Mouse (Mus musculus) CH12.LX (cell line): Measurements from ENCODE around the gene Eml3. TPM values are rescaled to one million over a fixed set of nuclear protein-coding genes. Genes with fewer than 3 reads are reported as not detected.
A peak's percentile ranks its signal among the peaks of the same experiment; 100 is the strongest.

ENCODE experiments used
- DNase-seq: peaks from one replicate; pipeline ENCODE4 v3.0.0-alpha.2; 2013; ENCODE audit errors: extremely low read depth
- H3K27ac ChIP-seq: 2 replicates; pipeline ENCODE4 v1.5.1; 2012; ENCODE audit warnings: low read depth, mild to moderate bottlenecking, control low read depth, moderate library complexity; ENCODE audit not compliant: insufficient read depth
- H3K27me3 ChIP-seq: replicated peaks from 2 replicates; pipeline ENCODE3; 2012; ENCODE audit warnings: inconsistent platforms
- H3K36me3 ChIP-seq, 2 experiments: replicated peaks in 1 of 2; 2 replicates each; pipeline versions ENCODE3 to v1.6.1; 2012; ENCODE audit warnings: inconsistent platforms in 1 of 2, low read length in 1 of 2, mild to moderate bottlenecking in 1 of 2, mixed read lengths in 1 of 2, moderate library complexity in 1 of 2; ENCODE audit not compliant: control insufficient read depth in 1 of 2, insufficient read depth in 1 of 2
- H3K4me1 ChIP-seq, 2 experiments: 2 replicates each; pipeline ENCODE4 v1.6.1; 2012; ENCODE audit warnings: inconsistent platforms in 1 of 2, moderate library complexity in 1 of 2; ENCODE audit not compliant: insufficient read depth in 2 of 2, control insufficient read depth in 1 of 2
- H3K4me2 ChIP-seq: 2 replicates; pipeline ENCODE4 v1.6.1; 2012; ENCODE audit warnings: low read depth, mild to moderate bottlenecking, control low read depth; ENCODE audit not compliant: poor library complexity, insufficient read depth, severe bottlenecking
- H3K4me3 ChIP-seq, 3 experiments: fragments of 150-350 bp in 1 of 3; sonication (generic) in 1 of 3; replicated peaks in 1 of 3; 2 replicates each; pipeline versions ENCODE3 to v1.5.1; 2011 to 2012; ENCODE audit warnings: low read depth in 2 of 3, low read length in 2 of 3, mild to moderate bottlenecking in 2 of 3, moderate library complexity in 2 of 3, control low read depth in 1 of 3, improper control_type of control experiment in 1 of 3, inconsistent platforms in 1 of 3, mixed read lengths in 1 of 3; ENCODE audit not compliant: poor library complexity in 1 of 3
- H3K79me2 ChIP-seq: replicated peaks from 2 replicates; pipeline ENCODE4 v1.6.1; 2012; ENCODE audit warnings: mild to moderate bottlenecking, moderate library complexity; ENCODE audit not compliant: control insufficient read depth, poor library complexity, insufficient read depth, severe bottlenecking; ENCODE audit errors: extremely low read depth
- H3K9ac ChIP-seq: 2 replicates; pipeline ENCODE4 v1.6.1; 2012; ENCODE audit warnings: low read depth, mild to moderate bottlenecking, control low read depth, moderate library complexity; ENCODE audit not compliant: insufficient read depth
- H3K9me3 ChIP-seq: replicated peaks from 2 replicates; pipeline ENCODE3; 2012; ENCODE audit warnings: low read length, inconsistent platforms, mixed read lengths
- BHLHE40 ChIP-seq: IDR thresholded peaks from 2 replicates; pipeline ENCODE4 v1.6.1; 2011; ENCODE audit warnings: mild to moderate bottlenecking, low read depth, low read length, improper control_type of control experiment
- CHD2 ChIP-seq: IDR thresholded peaks from 2 replicates; pipeline ENCODE4 v1.6.1; 2011; ENCODE audit warnings: low read length, improper control_type of control experiment
- EP300 ChIP-seq: IDR thresholded peaks from 2 replicates; pipeline ENCODE4 v1.6.1; 2011; ENCODE audit warnings: low read length, improper control_type of control experiment
- ETS1 ChIP-seq: conservative IDR thresholded peaks from 2 replicates; pipeline ENCODE4 v1.6.1; 2012; ENCODE audit warnings: low read depth, mild to moderate bottlenecking, inconsistent platforms, low read length, improper control_type of control experiment, moderate library complexity
- GABPA ChIP-seq: IDR thresholded peaks from 2 replicates; pipeline ENCODE4 v1.6.1; 2012; ENCODE audit warnings: low read depth, low read length, improper control_type of control experiment, inconsistent platforms; ENCODE audit not compliant: insufficient replicate concordance
- HCFC1 ChIP-seq: IDR thresholded peaks from 2 replicates; pipeline ENCODE4 v1.6.1; 2012; ENCODE audit warnings: low read depth, mild to moderate bottlenecking, inconsistent platforms, low read length, improper control_type of control experiment
- JUN ChIP-seq: IDR thresholded peaks from 2 replicates; pipeline ENCODE4 v1.6.1; 2011; ENCODE audit warnings: low read depth, mild to moderate bottlenecking, low read length, improper control_type of control experiment, moderate library complexity; ENCODE audit not compliant: insufficient read depth
- JUND ChIP-seq: conservative IDR thresholded peaks from 2 replicates; pipeline ENCODE4 v1.6.1; 2011; ENCODE audit warnings: low read depth, low read length, improper control_type of control experiment
- KAT2A ChIP-seq: IDR thresholded peaks from 2 replicates; pipeline ENCODE4 v1.6.1; 2012; ENCODE audit warnings: low read length, improper control_type of control experiment, inconsistent platforms; ENCODE audit not compliant: insufficient replicate concordance
- MAX ChIP-seq: IDR thresholded peaks from 2 replicates; pipeline ENCODE4 v1.6.1; 2011; ENCODE audit warnings: low read length, improper control_type of control experiment
- MAZ ChIP-seq: IDR thresholded peaks from 2 replicates; pipeline ENCODE4 v1.6.1; 2012; ENCODE audit warnings: low read depth, mild to moderate bottlenecking, inconsistent platforms, low read length, improper control_type of control experiment, moderate library complexity
- MEF2A ChIP-seq: IDR thresholded peaks from 2 replicates; pipeline ENCODE4 v1.6.1; 2014; ENCODE audit warnings: low read depth, mild to moderate bottlenecking, inconsistent platforms, low read length, improper control_type of control experiment, borderline replicate concordance
- MYC ChIP-seq: IDR thresholded peaks from 2 replicates; pipeline ENCODE4 v1.6.1; 2011; ENCODE audit warnings: low read depth, mild to moderate bottlenecking, improper control_type of control experiment, low read length
- NELFE ChIP-seq: IDR thresholded peaks from 2 replicates; pipeline ENCODE4 v1.6.1; 2011; ENCODE audit warnings: low read depth, low read length, improper control_type of control experiment
- NRF1 ChIP-seq: IDR thresholded peaks from 2 replicates; pipeline ENCODE4 v1.6.1; 2014; ENCODE audit warnings: low read depth, mild to moderate bottlenecking, inconsistent platforms, low read length, improper control_type of control experiment, moderate library complexity
- POLR2AphosphoS2 ChIP-seq: IDR thresholded peaks from 2 replicates; pipeline ENCODE4 v1.6.1; 2011; ENCODE audit warnings: low read depth, low read length, improper control_type of control experiment
- RAD21 ChIP-seq: IDR thresholded peaks from 2 replicates; pipeline ENCODE4 v1.6.1; 2011; ENCODE audit warnings: low read depth, mild to moderate bottlenecking, low read length, improper control_type of control experiment, moderate library complexity
- SIN3A ChIP-seq: IDR thresholded peaks from 2 replicates; pipeline ENCODE4 v1.6.1; 2012; ENCODE audit warnings: low read length, improper control_type of control experiment, inconsistent platforms
- TBP ChIP-seq: conservative IDR thresholded peaks from 2 replicates; pipeline ENCODE4 v1.6.1; 2011; ENCODE audit warnings: low read depth, low read length, improper control_type of control experiment
- UBTF ChIP-seq: IDR thresholded peaks from 2 replicates; pipeline ENCODE4 v1.6.1; 2012; ENCODE audit warnings: low read depth, mild to moderate bottlenecking, inconsistent platforms, low read length, improper control_type of control experiment, moderate library complexity
- USF1 ChIP-seq: IDR thresholded peaks from 2 replicates; pipeline ENCODE4 v1.6.1; 2014; ENCODE audit warnings: low read depth, mild to moderate bottlenecking, inconsistent platforms, low read length, improper control_type of control experiment
- USF2 ChIP-seq: conservative IDR thresholded peaks from 2 replicates; pipeline ENCODE4 v1.6.1; 2011; ENCODE audit warnings: low read depth, low read length, improper control_type of control experiment
- ZC3H11A ChIP-seq: IDR thresholded peaks from 2 replicates; pipeline ENCODE4 v1.6.1; 2012; ENCODE audit warnings: low read depth, mild to moderate bottlenecking, inconsistent platforms, low read length, improper control_type of control experiment
- ZKSCAN1 ChIP-seq: IDR thresholded peaks from 2 replicates; pipeline ENCODE4 v1.6.1; 2012; ENCODE audit warnings: low read depth, inconsistent platforms, low read length, improper control_type of control experiment, borderline replicate concordance
- ZMIZ1 ChIP-seq: IDR thresholded peaks from 2 replicates; pipeline ENCODE4 v1.6.1; 2012; ENCODE audit warnings: low read depth, mild to moderate bottlenecking, inconsistent platforms, low read length, improper control_type of control experiment
- ZNF384 ChIP-seq: IDR thresholded peaks from 2 replicates; pipeline ENCODE4 v1.6.1; 2012; ENCODE audit warnings: low read depth, low read length, improper control_type of control experiment, inconsistent platforms
- dilution Hi-C: fragments of 300-500 bp; cut with MboI; formaldehyde crosslinking; loops from 2 replicates; pipeline ENCODE4 v1.14.3; 2020; ENCODE audit warnings: low sequenced_read_pairs; ENCODE audit not compliant: extremely low pct_unique_long_range_greater_than_20kb, extremely low pct_ligation_motif_present
- in situ Hi-C: fragments of 300-500 bp; cut with MboI; formaldehyde crosslinking; loops from 3 replicates; pipeline ENCODE4 v1.14.3; 2019; ENCODE audit warnings: low sequenced_read_pairs, low pct_ligation_motif_present, low pct_unique_long_range_greater_than_20kb, mixed read lengths
- polyA plus RNA-seq: library from polyadenylated mRNA; unstranded; fragments of >175 nt; gene quantifications from 2 replicates; pipeline ENCODE4 v1.2.1, GENCODE M21; 2012; ENCODE audit warnings: low read depth; ENCODE audit not compliant: insufficient read length
- total RNA-seq, 2 experiments: library from RNA; depleted of rRNA; stranded (reverse); fragments of 300-350 nt in 1 of 2; fragments of >200 nt in 1 of 2; gene quantifications; 2 replicates each; pipeline ENCODE4 v1.2.3; 2012 to 2014

The Eml3 gene
- total and polyA plus RNA-seq, 3 experiments: 18.7 to 37.3 (median 33.3) TPM

GRCm38 (mm10) chr19:8920836-8921291 lies 8.5 kb upstream of the Eml3 start:
- in situ Hi-C loops: no loop called here
- no peaks in the 10 kb centered on the region for H3K9me3 ChIP-seq
- H3K79me2 ChIP-seq: peaks cover 19% of the 10 kb centered on the region
- H3K4me2 ChIP-seq: peak overlapping the region; percentile 74
- DNase-seq: peak; percentile 69
- H3K4me1 ChIP-seq: peaks cover 0 to 18% of the 10 kb centered on the region in 2 experiments; a peak in 2 of 4 replicates
- H3K27me3 ChIP-seq: no peaks in the 10 kb centered on the region
- TF ChIP-seq ZKSCAN1 (no peak), MAX (peak; percentile 69), KAT2A (no peak), ETS1 (no peak), UBTF (no peak), USF2 (peak; percentile 94), USF1 (peak; percentile 92), NELFE (no peak), TBP (no peak), MEF2A (no peak), EP300 (no peak), SIN3A (peak; percentile 69), ZMIZ1 (no peak), HCFC1 (no peak; the same call in 1 of the 2 replicates), JUN (no peak), ZC3H11A (no peak), POLR2AphosphoS2 (no peak), RAD21 (no peak), BHLHE40 (peak; percentile 90), NRF1 (no peak), GABPA (no peak)
- TF ChIP-seq, all 38 proteins: peak for 5
- dilution Hi-C loops: no loop called here
- peak overlapping the region; percentile 96 for H3K9ac ChIP-seq
- peak overlapping the region; percentile 96 for H3K27ac ChIP-seq
- peaks cover 21 to 39% of the 10 kb centered on the region in 2 experiments for H3K36me3 ChIP-seq
- peak overlapping the region; percentile 81 to 95 (median 94) for H3K4me3 ChIP-seq

DNA sequence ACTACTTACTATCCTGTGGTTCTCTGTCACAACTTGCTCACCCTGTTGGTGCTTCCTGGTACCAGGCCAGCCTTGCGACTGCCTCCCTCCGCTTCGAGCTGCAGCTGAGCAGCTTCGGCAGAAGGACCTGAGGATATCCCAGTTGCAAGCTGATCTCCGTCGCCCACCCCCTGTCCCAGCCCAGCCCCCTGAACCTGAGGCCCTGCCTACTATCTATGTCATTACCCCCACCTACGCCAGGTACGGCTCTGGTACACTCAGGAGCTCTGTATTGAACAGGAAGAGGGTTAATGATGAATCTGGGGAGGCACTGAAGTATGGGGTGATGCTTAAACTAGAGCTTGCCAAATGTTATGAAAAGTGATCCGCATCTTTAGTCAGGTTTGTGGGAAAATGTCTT lies 7.6 kb upstream of the Eml3 start:
- peak overlapping the region; percentile 29 to 95 (median 81) for H3K4me3 ChIP-seq
- peaks cover 19% of the 10 kb centered on the region for H3K79me2 ChIP-seq
- dilution Hi-C loops: no loop called here
- in situ Hi-C loops: no loop called here
- no peaks in the 10 kb centered on the region for H3K9me3 ChIP-seq
- H3K9ac ChIP-seq: peak overlapping the region; percentile 96; the same call in 1 of the 2 replicates
- H3K4me1 ChIP-seq: peaks cover 0 to 21% of the 10 kb centered on the region in 2 experiments; a peak in 2 of 4 replicates
- TF ChIP-seq MYC (no peak), ZC3H11A (no peak), USF1 (no peak), CHD2 (no peak), MAZ (no peak), ZNF384 (no peak), GABPA (no peak), JUN (no peak), RAD21 (no peak), POLR2AphosphoS2 (no peak), HCFC1 (no peak), JUND (no peak), NRF1 (no peak)
- DNase-seq: peak; percentile 17
- H3K27me3 ChIP-seq: no peaks in the 10 kb centered on the region
- H3K4me2 ChIP-seq: peak overlapping the region; percentile 74
- H3K27ac ChIP-seq: 0 out of 2 replicates have a peak overlapping the region, but pooled peaks have one; percentile 9
- peaks cover 22 to 40% of the 10 kb centered on the region in 2 experiments for H3K36me3 ChIP-seq
